Mouse (Mus musculus) limb, embryonic 12.5 days (tissue): ENCODE results near the gene Clcn2. TPM values are rescaled to one million over a fixed set of nuclear protein-coding genes. Genes with fewer than 3 reads are reported as not detected.

Experiments used
- polyA plus RNA-seq: library from polyadenylated mRNA; unstranded; fragments of >200 nt; fragmentation: Nextera tagmentation; extraction: Ambion mirVana; gene quantifications from 2 replicates; pipeline ENCODE4 v1.2.1, GENCODE M21; 2016

The Clcn2 gene
- polyA plus RNA-seq, 1 experiment from 2014 or later, result 31.1 TPM

Other genes starting within 250 kb of the Clcn2 start
- gene Eif2b5, start 218.9 kb downstream of the Clcn2 start, polyA plus RNA-seq, result 140 and 144 TPM in 2 replicates
- gene Dvl3, start 200.8 kb downstream of the Clcn2 start, polyA plus RNA-seq, result 27.8 and 35.3 TPM in 2 replicates
- gene Ap2m1, start 182.3 kb downstream of the Clcn2 start, polyA plus RNA-seq, result 616 and 634 TPM in 2 replicates
- gene Abcf3, start 169.2 kb downstream of the Clcn2 start, polyA plus RNA-seq, result 68.9 and 69.8 TPM in 2 replicates
- 0.93 and 1.2 TPM in 2 replicates for gene Vwa5b2, start 128.3 kb downstream of the Clcn2 start, polyA plus RNA-seq
- gene Eef1akmt4, start 106.2 kb downstream of the Clcn2 start, polyA plus RNA-seq, result 32.7 and 36.6 TPM in 2 replicates
- not detected in 2 replicates for gene Gm49333, start 106.1 kb downstream of the Clcn2 start, polyA plus RNA-seq
- gene Alg3, start 106.0 kb downstream of the Clcn2 start, polyA plus RNA-seq, result 35.5 and 42.5 TPM in 2 replicates
- 1.1 and 1.2 TPM in 2 replicates for gene Camk2n2, start 96.5 kb downstream of the Clcn2 start, polyA plus RNA-seq
- 5.9 TPM in 2 replicates for gene Ece2, start 87.9 kb downstream of the Clcn2 start, polyA plus RNA-seq
- gene Psmd2, start 66.1 kb downstream of the Clcn2 start, polyA plus RNA-seq, result 414 and 424 TPM in 2 replicates
- 204 and 218 TPM in 2 replicates for gene Eif4g1, start 49.4 kb downstream of the Clcn2 start, polyA plus RNA-seq
- gene Fam131a, start 24.5 kb downstream of the Clcn2 start, polyA plus RNA-seq, result 5.3 and 7.4 TPM in 2 replicates
- gene Polr2h, start 81 bp downstream of the Clcn2 start, polyA plus RNA-seq, result 114 and 118 TPM in 2 replicates
- gene Chrd, start 15.4 kb upstream of the Clcn2 start, polyA plus RNA-seq, result 5.0 and 5.1 TPM in 2 replicates
- 0.48 and 0.56 TPM in 2 replicates for gene Thpo, start 16.8 kb upstream of the Clcn2 start, polyA plus RNA-seq